Mouse (Mus musculus) intestine, postnatal 0 days (tissue): ENCODE results near the gene Tcf7l2. TPM values are rescaled to one million over a fixed set of nuclear protein-coding genes. Genes with fewer than 3 reads are reported as not detected.

Experiments
- ATAC-seq: fragments of 200-750 bp; cut with Nextera tagmentation; 2 replicates; pipeline ENCODE4 v1.8.0; 2017; ENCODE audit warnings: mild to moderate bottlenecking, moderate TSS enrichment, moderate library complexity
- H3K27ac ChIP-seq: fragments of 300-500 bp; sonication (generic); 2 replicates; pipeline ENCODE4 v1.5.1; 2014; ENCODE audit warnings: mild to moderate bottlenecking, low read depth, low read length, moderate library complexity
- H3K27me3 ChIP-seq: fragments of 300-500 bp; sonication (generic); replicated peaks from 2 replicates; pipeline ENCODE4 v1.6.1; 2014; ENCODE audit warnings: low read length, mixed read lengths; ENCODE audit not compliant: control insufficient read depth, insufficient read depth
- H3K36me3 ChIP-seq: fragments of 300-500 bp; sonication (generic); 2 replicates; pipeline ENCODE4 v1.6.1; 2014; ENCODE audit warnings: mild to moderate bottlenecking, moderate library complexity; ENCODE audit not compliant: control insufficient read depth, insufficient read depth
- H3K4me1 ChIP-seq: fragments of 300-500 bp; sonication (generic); replicated peaks from 2 replicates; pipeline ENCODE4 v1.6.1; 2014; ENCODE audit warnings: antibody characterized with exemption, low read length, mixed read lengths; ENCODE audit not compliant: control insufficient read depth, insufficient read depth
- H3K4me2 ChIP-seq: fragments of 300-500 bp; sonication (generic); replicated peaks from 2 replicates; pipeline ENCODE4 v1.6.1; 2014; ENCODE audit warnings: low read depth, mild to moderate bottlenecking, moderate library complexity
- H3K4me3 ChIP-seq: fragments of 300-500 bp; sonication (generic); 2 replicates; pipeline ENCODE4 v1.5.1; 2014; ENCODE audit warnings: low read depth, low read length
- H3K9ac ChIP-seq: fragments of 300-500 bp; sonication (generic); 2 replicates; pipeline ENCODE4 v1.6.1; 2014; ENCODE audit warnings: mild to moderate bottlenecking, low read depth, low read length
- H3K9me3 ChIP-seq: fragments of 300-500 bp; sonication (generic); 2 replicates; pipeline ENCODE4 v1.6.1; 2016; ENCODE audit warnings: mixed run types; ENCODE audit not compliant: control insufficient read depth
- CTCF ChIP-seq: sonication (generic); IDR thresholded peaks from 2 replicates; pipeline ENCODE4 v1.5.1; 2016; ENCODE audit warnings: low read depth, mild to moderate bottlenecking, control low read depth, antibody characterized with exemption, moderate library complexity
- WGBS: fragments of 180-500 bp; shearing (Covaris S2); extraction: QIAGEN DNeasy Blood & Tissue Kit; methylation state at CpG from one replicate; pipeline ENCODE4 v1.1.7; 2014; 5-methylcytosine and 5-hydroxymethylcytosine counted together
- polyA plus RNA-seq: library from polyadenylated mRNA; unstranded; fragments of >200 nt; fragmentation: Nextera tagmentation; extraction: Ambion mirVana; gene quantifications from 2 replicates; pipeline ENCODE4 v1.2.1, GENCODE M21; 2015

Gene Tcf7l2
- polyA plus RNA-seq, 1 experiment from 2014 or later: 32.4 TPM

- H3K9me3 ChIP-seq: no peaks in the 10 kb centered on the region
- WGBS: 74% methylated on average over 4 of the region's 4 CpGs
- H3K36me3 ChIP-seq: peaks cover 17% of the 10 kb centered on the region; the same call in 1 of the 2 replicates
- H3K27me3 ChIP-seq: no peaks in the 10 kb centered on the region
- H3K4me1 ChIP-seq: 0 out of 2 replicates have a peak, but pooled peaks cover 2% of the 10 kb centered on the region
- H3K4me2 ChIP-seq: no peak overlapping the region
- TF ChIP-seq CTCF: no peak
- no peak overlapping the region for H3K9ac ChIP-seq
- ATAC-seq: no peak
- no peak overlapping the region for H3K27ac ChIP-seq
- no peak overlapping the region for H3K4me3 ChIP-seq
Observed at GRCm38 (mm10) chr19:55832122-55832521, 90.5 kb downstream of the Tcf7l2 start.

GRCm38 (mm10) chr19:55833807-55834385, 92.3 kb downstream of the Tcf7l2 start:
- Histone ChIP-seq H3K27ac (no peak overlapping the region), H3K4me1 (peaks cover 16% of the 10 kb centered on the region), H3K9me3 (no peaks in the 10 kb centered on the region), H3K36me3 (peaks cover 9% of the 10 kb centered on the region; the same call in 1 of the 2 replicates), H3K4me2 (no peak overlapping the region), H3K9ac (no peak overlapping the region), H3K4me3 (no peak overlapping the region), H3K27me3 (no peaks in the 10 kb centered on the region)
- peak; percentile 29; the same call in 1 of the 2 replicates for TF ChIP-seq CTCF
- 97% methylated on average over 4 of the region's 4 CpGs for WGBS
- no peak for ATAC-seq

DNA sequence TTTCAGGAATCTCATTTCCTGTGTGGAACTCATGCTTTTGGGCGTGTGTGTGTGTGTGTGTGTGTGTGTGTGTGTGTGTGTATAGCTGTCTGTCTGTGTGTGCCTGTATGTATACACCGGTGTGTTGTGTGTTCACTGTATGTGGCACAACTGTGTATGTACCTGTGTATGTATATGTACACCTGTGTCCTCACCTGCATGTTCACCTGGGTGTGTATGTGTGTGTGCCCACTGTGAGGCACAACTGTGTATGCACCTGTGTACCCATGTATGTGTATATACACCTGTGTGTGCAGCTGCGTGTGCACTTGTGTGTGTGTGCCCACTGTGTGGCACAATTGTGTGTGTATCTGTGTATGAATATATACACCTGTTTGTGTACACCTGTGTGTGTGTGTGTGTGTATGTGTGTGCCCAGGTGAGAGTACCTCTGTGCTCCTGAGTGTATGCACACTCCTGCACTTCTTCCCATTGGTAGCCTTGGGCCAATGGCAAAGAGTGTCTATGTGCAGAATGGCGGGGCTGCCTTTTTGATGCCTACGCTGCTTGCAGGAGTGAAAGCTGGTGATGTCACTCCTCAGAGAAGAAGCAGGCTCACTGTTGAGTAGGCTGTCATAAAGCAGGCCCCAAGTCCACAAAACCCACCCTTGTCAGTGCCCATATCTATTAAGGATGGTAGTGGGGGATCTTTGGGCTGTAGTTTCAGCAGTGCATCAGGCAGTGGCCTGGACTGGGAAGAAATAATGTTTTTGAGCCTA, 95.5 kb downstream of the Tcf7l2 start:
- WGBS: 77% methylated on average over 5 of the region's 5 CpGs
- Histone ChIP-seq H3K9ac (no peak overlapping the region), H3K27me3 (no peaks in the 10 kb centered on the region), H3K9me3 (no peaks in the 10 kb centered on the region), H3K27ac (peak overlapping the region; percentile 78; the same call in 1 of the 2 replicates), H3K4me1 (peaks cover 20% of the 10 kb centered on the region), H3K4me2 (no peak overlapping the region), H3K36me3 (peaks cover 5% of the 10 kb centered on the region; the same call in 1 of the 2 replicates), H3K4me3 (no peak overlapping the region)
- no peak; the same call in 1 of the 2 replicates for ATAC-seq
- no peak for TF ChIP-seq CTCF

GRCm38 (mm10) chr19:55837924-55838323, 96.3 kb downstream of the Tcf7l2 start:
- Histone ChIP-seq H3K9ac (no peak overlapping the region), H3K27ac (peak overlapping the region; percentile 78), H3K27me3 (no peaks in the 10 kb centered on the region), H3K4me2 (peak overlapping the region; percentile 37; the same call in 1 of the 2 replicates), H3K4me3 (no peak overlapping the region), H3K36me3 (peaks cover 5% of the 10 kb centered on the region; the same call in 1 of the 2 replicates), H3K4me1 (peaks cover 20% of the 10 kb centered on the region), H3K9me3 (no peaks in the 10 kb centered on the region)
- 6% methylated on average over 9 of the region's 9 CpGs for WGBS
- TF ChIP-seq CTCF: no peak
- ATAC-seq: no peak

GRCm38 (mm10) chr19:55838389-55839035, 96.9 kb downstream of the Tcf7l2 start:
- no peaks in the 10 kb centered on the region for H3K9me3 ChIP-seq
- no peak for TF ChIP-seq CTCF
- ATAC-seq: peak; percentile 79

GRCm38 (mm10) chr19:55839036-55839555, 97.5 kb downstream of the Tcf7l2 start:
- peak; percentile 16; the same call in 1 of the 2 replicates for ATAC-seq
- Histone ChIP-seq H3K27me3 (no peaks in the 10 kb centered on the region), H3K27ac (peak overlapping the region; percentile 78), H3K9ac (0 out of 2 replicates have a peak overlapping the region, but pooled peaks have one; percentile 34), H3K9me3 (no peaks in the 10 kb centered on the region), H3K36me3 (peaks cover under 1% of the 10 kb centered on the region; the same call in 1 of the 2 replicates), H3K4me2 (peak overlapping the region; percentile 37), H3K4me3 (no peak overlapping the region), H3K4me1 (peaks cover 20% of the 10 kb centered on the region)
- 21% methylated on average over 10 of the region's 10 CpGs for WGBS
- no peak for TF ChIP-seq CTCF

More at GRCm38 (mm10) chr19:55838389-55839035, 96.9 kb downstream of the Tcf7l2 start:
- peak overlapping the region; percentile 78 for H3K27ac ChIP-seq
- 16% methylated on average over 5 of the region's 5 CpGs for WGBS
- H3K4me3 ChIP-seq: no peak overlapping the region
- peak overlapping the region; percentile 37 for H3K4me2 ChIP-seq
- H3K27me3 ChIP-seq: no peaks in the 10 kb centered on the region
- peaks cover 5% of the 10 kb centered on the region; the same call in 1 of the 2 replicates for H3K36me3 ChIP-seq
- H3K4me1 ChIP-seq: peaks cover 20% of the 10 kb centered on the region
- H3K9ac ChIP-seq: no peak overlapping the region
